Mouse (Mus musculus) adrenal gland (tissue): ENCODE results near the gene Gdf2.

Experiments used
- intact Hi-C: fragments of 180-260 bp; cut with DNase I; formaldehyde crosslinking; loops from one replicate; pipeline ENCODE4 v1.15.1; 2025

Gene Gdf2

GRCm38 (mm10) chr14:33953761-33954160, 12.9 kb downstream of the Gdf2 start, which contains the start of gene Rbp3:
Rbp3 (plus strand) TSS chr14:33954003.
- intact Hi-C loops = loop anchor here (10.0 kb wide), 1 partner anchor 151 kb away; the partner anchor contains the start of gene A630023A22Rik

DNA sequence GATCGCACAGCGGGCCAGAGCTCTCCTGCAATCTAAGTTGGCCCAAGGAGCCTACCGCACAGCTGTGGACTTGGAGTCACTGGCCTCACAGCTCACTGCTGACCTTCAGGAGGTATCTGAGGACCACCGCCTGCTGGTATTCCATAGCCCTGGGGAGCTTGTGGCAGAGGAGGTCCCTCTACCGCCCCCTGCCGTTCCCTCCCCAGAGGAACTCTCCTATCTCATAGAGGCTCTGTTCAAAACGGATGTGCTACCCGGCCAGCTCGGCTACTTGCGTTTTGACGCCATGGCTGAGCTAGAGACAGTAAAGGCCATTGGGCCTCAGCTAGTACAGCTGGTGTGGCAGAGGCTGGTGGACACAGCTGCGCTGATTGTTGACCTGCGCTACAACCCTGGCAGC, 15.2 kb downstream of the Gdf2 start:
- intact Hi-C loops = loop anchor here (10.0 kb wide), 1 partner anchor 149 kb away; the partner anchor contains the start of gene A630023A22Rik

- intact Hi-C loops = loop anchor here (10.0 kb wide), 1 partner anchor 147 kb away; the partner anchor contains the start of gene A630023A22Rik
Measured at GRCm38 (mm10) chr14:33958186-33958585, 17.3 kb downstream of the Gdf2 start.

DNA sequence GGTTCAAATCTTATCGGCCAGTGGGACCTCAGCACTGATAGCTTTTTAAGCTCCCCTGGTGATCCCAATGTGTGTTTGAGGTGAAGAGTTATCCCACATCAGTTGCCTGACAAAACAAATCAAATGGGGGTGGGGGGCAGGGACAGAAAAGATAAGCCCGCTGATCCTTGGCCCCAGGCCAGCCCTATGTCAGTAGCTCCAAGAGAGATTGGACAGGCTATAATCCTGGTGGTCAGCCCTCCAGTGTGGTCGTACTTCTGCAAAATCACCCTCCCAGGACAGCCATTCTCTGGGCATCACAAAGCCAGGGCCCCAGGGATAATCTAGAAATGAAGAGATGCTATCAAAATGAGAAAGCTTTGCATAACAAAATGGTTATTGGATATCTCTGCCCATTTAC, 18.0 kb downstream of the Gdf2 start:
- intact Hi-C loops = loop anchor here (10.0 kb wide), 1 partner anchor 146 kb away; the partner anchor contains the start of gene A630023A22Rik

DNA sequence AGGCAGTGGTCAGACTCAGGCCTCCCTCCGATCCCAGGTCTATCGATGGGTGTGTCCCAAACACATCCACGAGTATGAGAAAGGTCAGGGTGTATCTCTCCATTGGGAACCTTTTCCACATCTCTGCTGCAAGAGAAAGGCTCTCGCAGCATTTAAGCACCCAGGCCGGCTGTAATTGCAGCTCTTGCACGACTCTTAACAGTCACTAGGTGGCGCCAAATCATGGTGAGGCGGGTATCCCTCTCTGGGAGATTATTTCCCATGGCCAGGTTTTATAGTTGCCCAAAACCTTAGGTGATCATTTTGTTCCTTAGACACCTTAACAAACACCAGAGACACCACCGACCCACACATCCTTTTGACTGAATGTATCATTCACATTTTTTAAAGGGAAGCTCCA, 18.5 kb downstream of the Gdf2 start:
- intact Hi-C loops = loop anchor here (10.0 kb wide), 1 partner anchor 145 kb away; the partner anchor contains the start of gene A630023A22Rik

- intact Hi-C loops = loop anchor here (10.0 kb wide), 1 partner anchor 109 kb away; no protein-coding TSS in a partner anchor
Measured at GRCm38 (mm10) chr14:33965675-33966074, 24.8 kb downstream of the Gdf2 start.

- intact Hi-C loops = no loop called here
Measured at GRCm38 (mm10) chr14:33972679-33973078, 31.8 kb downstream of the Gdf2 start.

DNA sequence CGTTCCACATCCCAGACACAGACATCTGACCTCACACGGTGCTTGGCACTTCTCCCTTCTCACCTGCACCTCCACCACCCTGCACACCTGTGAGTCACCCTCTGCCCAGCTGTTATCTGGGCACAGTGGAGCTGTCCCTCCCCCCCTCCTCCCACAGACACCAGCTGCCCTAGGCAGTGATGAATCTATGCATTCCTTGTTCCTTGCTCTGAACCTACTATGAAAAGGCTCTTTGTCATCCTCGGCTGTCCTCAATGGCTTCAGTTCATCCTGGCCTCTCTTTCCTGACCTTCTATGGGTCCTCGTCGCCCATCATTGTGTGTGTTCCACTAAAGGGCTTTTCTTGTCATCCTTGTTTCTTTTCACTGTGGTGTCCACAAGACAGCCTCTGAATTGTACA, 33.9 kb downstream of the Gdf2 start:
- intact Hi-C loops = no loop called here

DNA sequence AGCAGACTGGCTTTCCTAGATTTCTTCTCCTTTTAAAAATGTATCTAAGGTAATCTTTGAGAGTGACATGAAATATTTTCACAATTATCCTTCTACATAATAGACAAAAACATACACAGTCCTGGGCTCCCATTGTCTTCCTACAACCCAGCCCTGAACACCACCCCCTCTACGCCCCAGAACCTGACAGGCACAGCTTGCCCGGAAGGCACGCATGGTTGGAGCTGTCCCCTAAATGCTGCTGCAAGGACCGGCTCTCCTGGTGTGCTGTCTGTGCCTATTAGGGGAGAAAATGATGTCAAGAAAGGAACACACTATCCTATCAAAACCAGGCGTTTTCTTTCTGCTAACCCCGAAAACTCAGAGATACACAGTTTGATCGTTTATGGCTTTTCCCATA, 36.9 kb downstream of the Gdf2 start:
- intact Hi-C loops = no loop called here

DNA sequence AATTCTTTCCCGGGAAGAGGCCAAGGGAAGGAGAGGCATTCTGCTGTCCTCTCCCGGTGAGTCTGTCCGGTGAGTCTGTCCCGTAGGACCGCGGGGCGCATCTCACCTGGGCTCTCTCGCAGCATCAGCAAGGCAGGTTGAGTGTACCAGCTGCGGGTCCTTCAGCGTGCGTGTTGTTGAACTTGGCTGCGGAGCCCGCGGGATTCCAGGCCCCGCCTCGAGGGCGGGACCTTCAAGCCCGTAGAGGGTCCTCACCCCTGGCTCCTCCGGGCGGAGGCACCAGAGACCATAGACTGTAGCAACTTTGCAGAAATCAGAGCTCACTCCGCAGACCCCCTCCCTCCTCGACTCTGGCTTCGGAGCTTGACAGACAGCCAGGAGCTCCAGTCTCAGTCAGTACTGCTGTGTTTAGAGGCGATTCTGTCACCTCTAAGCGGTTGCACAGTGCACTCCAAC, 37.8 kb downstream of the Gdf2 start, which contains the start of gene Zfp488:
TSS of gene Zfp488 (minus strand) at position 161 of the 456 bp plus-strand sequence.
- intact Hi-C loops = no loop called here

GRCm38 (mm10) chr14:33989201-33989600, 48.4 kb downstream of the Gdf2 start:
- intact Hi-C loops = no loop called here

GRCm38 (mm10) chr14:33991971-33992370, 51.1 kb downstream of the Gdf2 start:
- intact Hi-C loops = no loop called here

DNA sequence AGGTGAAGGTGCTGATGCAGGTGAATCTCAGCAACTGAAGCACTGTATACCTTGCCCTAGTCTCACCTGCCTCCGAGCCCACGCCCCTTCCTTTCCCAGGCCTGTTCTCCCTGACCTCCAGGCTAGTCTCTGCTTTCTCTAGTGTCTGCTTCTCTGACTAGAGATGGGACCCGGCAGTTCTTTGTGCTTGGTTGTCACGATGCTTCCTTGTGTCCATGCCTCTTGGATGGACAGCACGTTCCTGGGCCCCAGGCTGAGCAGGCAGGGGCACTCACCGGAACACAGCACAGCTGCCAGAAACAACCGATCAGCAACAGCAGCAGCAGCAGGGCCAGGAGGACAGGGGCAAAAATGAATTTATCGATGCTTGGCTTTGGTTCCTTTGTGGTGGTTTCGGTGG, 52.2 kb downstream of the Gdf2 start:
- intact Hi-C loops = no loop called here

GRCm38 (mm10) chr14:33993521-33994289, 52.9 kb downstream of the Gdf2 start:
- intact Hi-C loops = no loop called here
